Mouse (Mus musculus): ENCODE measurements around the gene Pamr1. TPM values are rescaled to one million over a fixed set of nuclear protein-coding genes. Genes with fewer than 3 reads are reported as not detected.

The Pamr1 gene
- polyA plus RNA-seq, 1 experiment from 2014 or later = 44.2 TPM

DNA sequence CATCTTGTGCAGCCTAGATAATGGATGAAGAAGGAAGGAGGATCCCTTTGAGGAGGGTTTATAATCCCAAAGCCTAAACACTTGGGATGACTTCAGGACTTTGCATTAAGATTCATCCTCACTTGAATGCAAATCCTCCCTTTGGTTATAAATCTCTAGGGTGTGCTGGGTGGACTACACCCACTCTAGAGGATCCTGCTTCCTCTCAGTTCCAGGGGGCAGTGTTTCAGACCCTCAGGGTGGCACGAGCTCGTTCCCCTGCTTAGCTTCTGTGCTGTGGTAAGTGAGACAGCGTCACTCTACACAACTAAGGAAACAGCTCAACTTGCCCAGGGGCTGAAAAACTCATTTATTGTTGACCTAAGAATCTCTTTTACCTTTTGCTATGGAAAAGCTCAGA lies 1.8 kb downstream of the Pamr1 start:
- no peak for ATAC-seq
- Histone ChIP-seq H3K27ac (ENCODE audit: low read length) (no peak overlapping the region), H3K27me3 (replicated peaks; ENCODE audit: insufficient read depth, low read length) (no peaks in the 10 kb centered on the region), H3K4me2 (replicated peaks; ENCODE audit: low read depth, low read length) (0 out of 2 replicates have a peak overlapping the region, but pooled peaks have one; percentile 6), H3K4me1 (ENCODE audit: insufficient read depth, low read depth, low read length) (peaks cover 9% of the 10 kb centered on the region), H3K4me3 (ENCODE audit: low read depth, low read length) (no peak overlapping the region), H3K9ac (replicated peaks; ENCODE audit: low read depth) (no peak overlapping the region), H3K36me3 (ENCODE audit: insufficient read depth, low read length) (no peaks in the 10 kb centered on the region), H3K9me3 (ENCODE audit: low read length) (no peaks in the 10 kb centered on the region)
- 16% methylated on average over 3 of the region's 3 CpGs for WGBS
- no peak for DNase-seq (ENCODE audit: low spot score)
- TF ChIP-seq EP300 (IDR thresholded peaks at IDR 0.05) = no peak
- peak; percentile 28 for TF ChIP-seq CTCF (IDR thresholded peaks at IDR 0.05)

DNA sequence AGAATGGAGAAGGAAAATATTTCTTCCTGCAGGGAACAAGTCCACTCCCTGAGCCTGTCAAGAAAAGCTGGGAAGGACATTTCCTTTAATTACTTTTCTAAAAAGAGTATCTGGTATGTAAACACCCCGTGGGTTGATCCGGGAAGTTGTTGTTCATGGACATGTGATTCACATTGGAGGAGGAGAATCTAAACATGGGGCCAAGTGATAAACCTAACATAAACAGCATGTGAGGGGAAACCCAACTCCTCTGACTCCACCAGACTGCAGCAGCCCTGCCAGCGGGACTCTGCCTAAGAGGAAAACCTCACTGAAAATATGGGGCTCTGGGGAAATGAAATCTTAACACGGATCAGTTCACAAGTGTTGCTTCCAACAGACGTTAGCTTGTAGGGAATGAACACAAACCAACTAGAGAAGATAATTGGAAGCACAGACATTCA lies 2.3 kb downstream of the Pamr1 start:
- DNase-seq (ENCODE audit: low spot score) (peak; percentile 75), ATAC-seq (peak; percentile 70)
- Histone ChIP-seq H3K4me3 (ENCODE audit: low read depth, low read length) (no peak overlapping the region), H3K4me1 (ENCODE audit: insufficient read depth, low read depth, low read length) (peaks cover 9% of the 10 kb centered on the region), H3K27ac (ENCODE audit: low read length) (no peak overlapping the region), H3K36me3 (ENCODE audit: insufficient read depth, low read length) (no peaks in the 10 kb centered on the region), H3K9ac (replicated peaks; ENCODE audit: low read depth) (no peak overlapping the region), H3K27me3 (replicated peaks; ENCODE audit: insufficient read depth, low read length) (no peaks in the 10 kb centered on the region), H3K9me3 (ENCODE audit: low read length) (no peaks in the 10 kb centered on the region), H3K4me2 (replicated peaks; ENCODE audit: low read depth, low read length) (0 out of 2 replicates have a peak overlapping the region, but pooled peaks have one; percentile 6)
- 9% methylated on average over 5 of the region's 5 CpGs for WGBS
- TF ChIP-seq EP300 (IDR thresholded peaks at IDR 0.05) = 0 out of 2 replicates have a peak, but pooled peaks have one; percentile 37
- TF ChIP-seq CTCF (IDR thresholded peaks at IDR 0.05) = no peak

DNA sequence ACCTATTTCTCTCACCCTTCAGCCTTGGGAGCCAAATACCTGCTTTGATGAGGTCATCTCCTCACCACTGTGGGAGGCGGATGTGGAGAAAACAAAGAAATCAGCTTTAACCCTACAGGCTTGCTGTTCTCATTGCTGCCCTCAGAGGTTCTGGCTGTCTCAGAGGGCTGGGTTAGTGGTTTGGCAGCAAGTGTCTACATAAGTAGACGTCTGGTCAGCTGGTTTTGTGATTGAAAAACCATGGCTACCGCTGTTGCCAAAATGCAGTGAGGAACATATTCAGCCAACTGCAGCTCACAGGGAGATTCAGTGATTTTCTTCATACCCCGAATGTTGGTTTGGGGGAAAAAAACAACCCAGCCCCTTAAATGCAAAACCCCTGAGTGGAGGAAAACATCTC lies 7.3 kb downstream of the Pamr1 start:
- no peaks in the 10 kb centered on the region for H3K4me1 ChIP-seq (ENCODE audit: insufficient read depth, low read depth, low read length)
- DNase-seq (ENCODE audit: low spot score) (peak; percentile 36), ATAC-seq (no peak)
- H3K9me3 ChIP-seq (ENCODE audit: low read length) = no peaks in the 10 kb centered on the region
- no peak overlapping the region for H3K4me3 ChIP-seq (ENCODE audit: low read depth, low read length)
- H3K4me2 ChIP-seq (replicated peaks; ENCODE audit: low read depth, low read length) = no peak overlapping the region
- H3K27me3 ChIP-seq (replicated peaks; ENCODE audit: insufficient read depth, low read length) = no peaks in the 10 kb centered on the region
- no peak overlapping the region for H3K9ac ChIP-seq (replicated peaks; ENCODE audit: low read depth)
- H3K27ac ChIP-seq (ENCODE audit: low read length) = no peak overlapping the region
- WGBS = 54% methylated on average over 4 of the region's 4 CpGs
- TF ChIP-seq CTCF (IDR thresholded peaks at IDR 0.05) (no peak), EP300 (IDR thresholded peaks at IDR 0.05) (no peak)
- H3K36me3 ChIP-seq (ENCODE audit: insufficient read depth, low read length) = no peaks in the 10 kb centered on the region

DNA sequence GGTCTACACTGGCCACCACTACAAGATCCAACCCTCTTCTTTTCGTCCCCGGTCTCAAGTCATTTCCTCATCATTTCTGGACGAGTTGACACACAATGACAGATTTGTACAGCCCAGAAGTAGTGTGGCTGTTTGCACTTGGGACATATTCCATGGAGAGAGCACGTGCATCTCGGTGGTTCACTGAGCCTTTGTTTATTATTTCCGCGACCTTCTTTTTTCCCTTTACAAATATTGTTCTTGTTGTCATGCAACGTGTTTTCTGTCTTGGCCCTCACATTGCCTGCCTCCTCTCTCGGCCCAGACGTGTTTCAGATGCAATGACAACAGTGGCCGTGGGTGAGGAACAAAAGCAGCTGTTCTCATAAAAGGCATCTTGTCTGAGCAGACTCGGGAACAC lies 9.2 kb downstream of the Pamr1 start:
- Histone ChIP-seq H3K4me1 (ENCODE audit: insufficient read depth, low read depth, low read length) (no peaks in the 10 kb centered on the region), H3K9ac (replicated peaks; ENCODE audit: low read depth) (no peak overlapping the region), H3K36me3 (ENCODE audit: insufficient read depth, low read length) (no peaks in the 10 kb centered on the region), H3K4me3 (ENCODE audit: low read depth, low read length) (no peak overlapping the region), H3K27me3 (replicated peaks; ENCODE audit: insufficient read depth, low read length) (no peaks in the 10 kb centered on the region), H3K9me3 (ENCODE audit: low read length) (no peaks in the 10 kb centered on the region), H3K27ac (ENCODE audit: low read length) (no peak overlapping the region), H3K4me2 (replicated peaks; ENCODE audit: low read depth, low read length) (no peak overlapping the region)
- WGBS = 49% methylated on average over 12 of the region's 12 CpGs
- DNase-seq (ENCODE audit: low spot score) = peak; percentile 90
- TF ChIP-seq CTCF (IDR thresholded peaks at IDR 0.05) (no peak), EP300 (IDR thresholded peaks at IDR 0.05) (peak; percentile 63; the same call in 1 of the 2 replicates)
- peak; percentile 91 for ATAC-seq

DNA sequence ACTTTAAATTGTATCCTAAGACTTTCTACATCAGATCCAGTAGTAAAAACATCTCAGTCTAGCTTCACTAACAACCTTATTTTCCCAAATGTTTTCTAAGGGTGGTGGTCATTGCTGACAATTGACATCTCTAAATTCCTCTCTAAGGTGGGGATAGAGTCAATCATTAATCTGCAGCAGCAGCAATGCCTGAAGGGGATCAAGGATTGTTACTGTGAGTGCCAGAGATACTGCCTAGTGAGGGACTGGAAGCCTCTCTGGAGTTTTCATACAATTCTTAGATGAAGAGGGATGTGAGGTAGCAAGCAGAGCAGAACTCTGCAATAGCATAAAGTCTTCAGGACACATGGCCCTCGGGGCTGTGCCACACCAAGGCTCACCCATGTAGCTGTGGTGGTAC lies 14.0 kb downstream of the Pamr1 start:
- ATAC-seq (no peak), DNase-seq (ENCODE audit: low spot score) (no peak)
- no peak for TF ChIP-seq CTCF (IDR thresholded peaks at IDR 0.05)
- TF ChIP-seq EP300 (IDR thresholded peaks at IDR 0.05) = no peak
- no peak overlapping the region for H3K27ac ChIP-seq (ENCODE audit: low read length)
- H3K4me1 ChIP-seq (ENCODE audit: insufficient read depth, low read depth, low read length) = no peaks in the 10 kb centered on the region
- H3K9me3 ChIP-seq (ENCODE audit: low read length) = no peaks in the 10 kb centered on the region
- H3K36me3 ChIP-seq (ENCODE audit: insufficient read depth, low read length) = no peaks in the 10 kb centered on the region
- H3K4me3 ChIP-seq (ENCODE audit: low read depth, low read length) = no peak overlapping the region
- H3K27me3 ChIP-seq (replicated peaks; ENCODE audit: insufficient read depth, low read length) = no peaks in the 10 kb centered on the region
- H3K4me2 ChIP-seq (replicated peaks; ENCODE audit: low read depth, low read length) = no peak overlapping the region
- 65% methylated on average over 1 of the region's 1 CpGs for WGBS
- no peak overlapping the region for H3K9ac ChIP-seq (replicated peaks; ENCODE audit: low read depth)

DNA sequence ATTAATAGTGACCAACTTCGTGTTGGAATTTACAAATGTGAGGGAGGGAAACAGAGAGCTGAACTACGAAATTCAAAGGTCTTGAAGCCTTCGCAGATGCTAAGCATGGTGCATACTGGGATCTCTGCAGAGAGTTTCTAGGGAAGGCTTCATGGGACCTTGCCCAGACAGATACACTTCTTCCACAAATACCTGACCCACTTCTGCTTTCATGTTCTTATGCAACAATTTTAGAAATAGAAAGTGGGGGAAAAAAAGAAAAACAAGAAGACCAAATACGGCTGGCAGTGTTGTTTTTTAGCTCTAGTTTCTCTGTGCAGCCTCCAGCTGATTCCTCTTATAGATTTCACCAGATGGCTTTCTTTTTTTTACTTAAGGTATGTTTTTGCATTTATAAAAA lies 29.4 kb downstream of the Pamr1 start:
- no peak overlapping the region for H3K27ac ChIP-seq (ENCODE audit: low read length)
- no peak overlapping the region for H3K9ac ChIP-seq (replicated peaks; ENCODE audit: low read depth)
- TF ChIP-seq EP300 (IDR thresholded peaks at IDR 0.05) (no peak), CTCF (IDR thresholded peaks at IDR 0.05) (no peak)

DNA sequence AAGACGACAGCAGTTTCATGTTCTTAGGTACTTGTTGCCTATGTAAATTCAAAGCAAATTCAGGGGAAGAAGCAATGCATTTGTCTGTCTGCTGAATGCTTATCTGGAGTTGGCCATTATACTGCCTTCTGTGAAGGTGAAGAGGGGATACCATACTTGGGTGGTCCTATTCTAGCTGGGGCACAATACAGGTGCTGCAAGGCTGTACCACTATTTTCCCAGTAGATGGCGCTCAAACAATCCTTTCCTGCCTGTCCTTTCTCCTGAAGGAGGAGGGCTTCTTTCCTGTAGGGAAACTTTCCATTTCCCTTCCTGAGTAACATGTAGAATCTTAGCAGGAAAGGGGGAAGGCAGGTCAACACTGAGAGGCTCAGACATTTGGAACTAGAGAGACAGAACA lies 40.2 kb downstream of the Pamr1 start:
- no peak for ATAC-seq
- Histone ChIP-seq H3K27ac (ENCODE audit: low read length) (no peak overlapping the region), H3K36me3 (ENCODE audit: insufficient read depth, low read length) (no peaks in the 10 kb centered on the region), H3K9ac (replicated peaks; ENCODE audit: low read depth) (no peak overlapping the region), H3K27me3 (replicated peaks; ENCODE audit: insufficient read depth, low read length) (no peaks in the 10 kb centered on the region), H3K4me2 (replicated peaks; ENCODE audit: low read depth, low read length) (no peak overlapping the region), H3K9me3 (ENCODE audit: low read length) (no peaks in the 10 kb centered on the region), H3K4me3 (ENCODE audit: low read depth, low read length) (no peak overlapping the region), H3K4me1 (ENCODE audit: insufficient read depth, low read depth, low read length) (no peaks in the 10 kb centered on the region)
- WGBS = 28% methylated on average over 2 of the region's 2 CpGs
- peak; percentile 75 for DNase-seq (ENCODE audit: low spot score)
- TF ChIP-seq CTCF (IDR thresholded peaks at IDR 0.05) (peak; percentile 89), EP300 (IDR thresholded peaks at IDR 0.05) (no peak)

More for the DNA sequence above, 29.4 kb downstream of the Pamr1 start:
- Histone ChIP-seq H3K4me1 (ENCODE audit: insufficient read depth, low read depth, low read length) (no peaks in the 10 kb centered on the region), H3K4me2 (replicated peaks; ENCODE audit: low read depth, low read length) (no peak overlapping the region), H3K27me3 (replicated peaks; ENCODE audit: insufficient read depth, low read length) (no peaks in the 10 kb centered on the region), H3K36me3 (ENCODE audit: insufficient read depth, low read length) (no peaks in the 10 kb centered on the region), H3K9me3 (ENCODE audit: low read length) (no peaks in the 10 kb centered on the region), H3K4me3 (ENCODE audit: low read depth, low read length) (no peak overlapping the region)
- no peak for ATAC-seq
- WGBS = 84% methylated on average over 4 of the region's 4 CpGs
- DNase-seq (ENCODE audit: low spot score) = no peak
